In the genomic region with DNA sequence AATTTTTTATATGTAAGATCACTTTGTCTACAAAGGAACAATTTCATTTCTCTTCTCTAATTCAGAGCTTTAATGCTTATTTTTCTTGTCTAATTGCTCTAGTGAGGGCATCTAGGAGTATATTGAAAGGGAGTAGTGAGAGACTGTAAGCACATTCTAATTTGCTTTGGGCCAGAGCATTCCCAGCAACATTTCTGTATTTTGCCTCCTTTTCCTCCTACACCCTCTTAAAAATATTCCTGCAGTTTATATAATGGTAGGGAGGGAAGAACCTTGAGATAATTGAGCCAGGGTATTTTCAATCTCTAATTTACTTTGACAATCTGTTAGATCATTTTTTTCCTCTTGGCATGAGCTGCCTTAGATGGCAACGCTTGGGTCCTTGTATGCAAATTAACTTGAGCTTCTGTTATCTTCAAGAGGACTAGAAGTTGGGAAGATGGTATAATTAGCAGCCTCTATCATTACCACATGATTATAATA, we compare ENCODE assay signal across 35 mouse cellular contexts. TPM values are rescaled to one million over a fixed set of nuclear protein-coding genes. Genes with fewer than 3 reads are reported as not detected.
DNase-seq lines count a peak whose midpoint lies in the region; ATAC-seq and TF ChIP-seq lines count a peak whose summit lies in the region.
"Had no signal": no experiment of that assay in that cellular context is flagged by ENCODE, and none has a peak within 500 bp of the region (broad histone marks: within the 10 kb centered on the region; RNA-seq: fewer than 3 reads in every experiment).

No protein-coding gene starts in this region.

- H3K9me3 ChIP-seq in forebrain, postnatal 0 days (ENCODE audit: low read length), result no peaks in the 10 kb centered on the region
- no peaks in the 10 kb centered on the region for H3K9me3 ChIP-seq in forebrain, embryonic 15.5 days
- H3K9me3 ChIP-seq in intestine, embryonic 16.5 days (ENCODE audit: control insufficient read depth, low read length), result no peaks in the 10 kb centered on the region
- H3K9me3 ChIP-seq: embryonic facial prominence, embryonic 10.5 days; embryonic facial prominence, embryonic 13.5 days; forebrain, embryonic 13.5 days; G1E; heart, embryonic 12.5 days; heart, embryonic 15.5 days had no signal

- no peaks in the 10 kb centered on the region for H3K27me3 ChIP-seq in forebrain, postnatal 0 days (ENCODE audit: insufficient read depth, low read length)
- no peaks in the 10 kb centered on the region for H3K27me3 ChIP-seq in forebrain, embryonic 15.5 days
- no peaks in the 10 kb centered on the region for H3K27me3 ChIP-seq in intestine, embryonic 16.5 days (replicated peaks; ENCODE audit: control insufficient read depth, insufficient read depth, low read length)
- H3K27me3 ChIP-seq: CH12.LX; embryonic facial prominence, embryonic 13.5 days; forebrain, embryonic 13.5 days; heart, embryonic 12.5 days; heart, embryonic 15.5 days had no signal

- H3K4me1 ChIP-seq in forebrain, postnatal 0 days (ENCODE audit: insufficient read depth), result no peaks in the 10 kb centered on the region
- no peaks in the 10 kb centered on the region for H3K4me1 ChIP-seq in forebrain, embryonic 15.5 days
- no peaks in the 10 kb centered on the region for H3K4me1 ChIP-seq in intestine, embryonic 16.5 days (ENCODE audit: control insufficient read depth, insufficient read depth, low read length)
- H3K4me1 ChIP-seq: embryonic facial prominence, embryonic 10.5 days; embryonic facial prominence, embryonic 13.5 days; forebrain, embryonic 13.5 days; heart, embryonic 12.5 days; heart, embryonic 15.5 days had no signal

- no peak for TF ChIP-seq CTCF in forebrain, postnatal 0 days (IDR thresholded peaks at IDR 0.05; ENCODE audit: low read depth)
- no peak for TF ChIP-seq CTCF in brain, embryonic 14.5 days (IDR thresholded peaks at IDR 0.05; ENCODE audit: borderline replicate concordance, extremely low read depth, insufficient read depth, insufficient read length)

- H3K4me3 ChIP-seq in forebrain, postnatal 0 days (ENCODE audit: low read depth, low read length), result no peak overlapping the region
- no peak overlapping the region for H3K4me3 ChIP-seq in forebrain, embryonic 15.5 days
- H3K4me3 ChIP-seq in intestine, embryonic 16.5 days (ENCODE audit: low read length), result no peak overlapping the region
- H3K4me3 ChIP-seq: embryonic facial prominence, embryonic 10.5 days; embryonic facial prominence, embryonic 13.5 days; erythroblast, embryonic 14.5 days; forebrain, embryonic 13.5 days; gastrocnemius, adult 2 months; heart, embryonic 12.5 days; heart, embryonic 15.5 days had no signal

- 34% methylated on average over 1 of the region's 1 CpGs for WGBS in forebrain, postnatal 0 days
- 61% methylated on average over 1 of the region's 1 CpGs for WGBS in forebrain, embryonic 15.5 days
- WGBS in intestine, embryonic 16.5 days, result 58% methylated on average over 1 of the region's 1 CpGs

- H3K36me3 ChIP-seq in forebrain, postnatal 0 days (ENCODE audit: insufficient read depth), result no peaks in the 10 kb centered on the region
- no peaks in the 10 kb centered on the region for H3K36me3 ChIP-seq in forebrain, embryonic 15.5 days
- no peaks in the 10 kb centered on the region for H3K36me3 ChIP-seq in intestine, embryonic 16.5 days (ENCODE audit: control insufficient read depth, insufficient read depth, low read length)
- H3K36me3 ChIP-seq: embryonic facial prominence, embryonic 10.5 days; embryonic facial prominence, embryonic 13.5 days; G1E; heart, embryonic 12.5 days; heart, embryonic 15.5 days had no signal

- H3K4me2 ChIP-seq in forebrain, postnatal 0 days (ENCODE audit: low read depth), result no peak overlapping the region
- H3K4me2 ChIP-seq in forebrain, embryonic 15.5 days (replicated peaks), result no peak overlapping the region
- no peak overlapping the region for H3K4me2 ChIP-seq in intestine, embryonic 16.5 days (ENCODE audit: low read depth, low read length)
- H3K4me2 ChIP-seq: embryonic facial prominence, embryonic 13.5 days; forebrain, embryonic 13.5 days; heart, embryonic 12.5 days; heart, embryonic 15.5 days; hindbrain, embryonic 14.5 days had no signal

- no peak overlapping the region for H3K27ac ChIP-seq in forebrain, postnatal 0 days (ENCODE audit: low read depth, low read length)
- H3K27ac ChIP-seq in forebrain, embryonic 15.5 days (replicated peaks), result no peak overlapping the region
- no peak overlapping the region for H3K27ac ChIP-seq in intestine, embryonic 16.5 days (ENCODE audit: low read length)
- H3K27ac ChIP-seq: embryonic facial prominence, embryonic 10.5 days; embryonic facial prominence, embryonic 13.5 days; forebrain, embryonic 13.5 days; gastrocnemius, adult 2 months; heart, embryonic 15.5 days; hindbrain, embryonic 14.5 days; hindbrain, postnatal 0 days had no signal

- intact Hi-C loops in heart, postnatal 25 days (cut with DNase I), result no loop called here

- TF ChIP-seq POLR2A in brain, embryonic 14.5 days (IDR thresholded peaks at IDR 0.05; ENCODE audit: borderline replicate concordance, extremely low read depth, insufficient read depth, insufficient read length, poor library complexity, severe bottlenecking), result no peak

- no peak overlapping the region for H3K9ac ChIP-seq in forebrain, postnatal 0 days
- no peak overlapping the region for H3K9ac ChIP-seq in forebrain, embryonic 15.5 days (replicated peaks)
- H3K9ac ChIP-seq in intestine, embryonic 16.5 days (ENCODE audit: low read depth, low read length), result no peak overlapping the region
- H3K9ac ChIP-seq: embryonic facial prominence, embryonic 13.5 days; forebrain, embryonic 13.5 days; heart, embryonic 12.5 days; heart, embryonic 15.5 days; hindbrain, embryonic 14.5 days had no signal

- DNase-seq in forebrain, postnatal 0 days, result peak; percentile 37
- peak; percentile 9 for DNase-seq in heart, adult 11 months
- DNase-seq in heart, postnatal 25 days (ENCODE audit: low spot score), result no peak
- DNase-seq in brain, embryonic 14.5 days (ENCODE audit: low read depth), result peak; percentile 7
- DNase-seq: adrenal gland, postnatal 10 days; adrenal gland, postnatal 36 days; B cell, adult 2 months; cerebellum, adult 11-12 months; cerebellum, adult 8-10 months; cerebellum, postnatal 10 days; cerebellum, postnatal 36 days; embryo, embryonic 11 days; gastrocnemius, adult 2 months; gastrocnemius, postnatal 14 days; heart, adult 18-20 months; heart, postnatal 10 days; heart, postnatal 4 days; kidney, adult 2 months had no signal

- ATAC-seq in forebrain, postnatal 0 days, result peak; percentile 56; the same call in 1 of the 2 replicates
- ATAC-seq in forebrain, embryonic 15.5 days (replicated peaks), result no peak
- ATAC-seq in intestine, embryonic 16.5 days, result no peak
- ATAC-seq: forebrain, embryonic 13.5 days; hindbrain, postnatal 0 days; inflammation-experienced regulatory T-cells, adult 6 months; intestine, postnatal 0 days; Patski had no signal

RNA-seq across cellular contexts. Expression of gene Creb3l2, which starts 42.7 kb away (rescaled TPM):
- total RNA-seq in forebrain, postnatal 0 days (2014; rRNA removed), result 3.2 and 5.0 TPM in 2 replicates
- 1.3 and 2.0 TPM in 2 replicates for polyA plus RNA-seq in forebrain, postnatal 0 days (2015; fragmentation: Nextera tagmentation; extraction: Ambion mirVana)
- polyA plus RNA-seq in forebrain, embryonic 15.5 days (2015; fragmentation: Nextera tagmentation; extraction: Ambion mirVana), result 2.7 and 2.9 TPM in 2 replicates
- total RNA-seq in heart, postnatal 25 days (2021), result 10 to 100 TPM; 23.9 to 28.5 TPM
- polyA plus RNA-seq in brain, embryonic 14.5 days (2012; rRNA removed), result 3.5 and 6.4 TPM in 2 replicates
- polyA plus RNA-seq in intestine, embryonic 16.5 days (2015; fragmentation: Nextera tagmentation; extraction: Ambion mirVana), result 13.4 and 13.9 TPM in 2 replicates
- polyA plus RNA-seq: G1E had no signal

RNA-seq across cellular contexts. Expression of gene Akr1d1, which starts 45.3 kb away (rescaled TPM):
- not detected in 2 replicates for total RNA-seq in forebrain, postnatal 0 days (2014; rRNA removed)
- polyA plus RNA-seq in forebrain, postnatal 0 days (2015; fragmentation: Nextera tagmentation; extraction: Ambion mirVana), result not detected in 2 replicates
- polyA plus RNA-seq in forebrain, embryonic 15.5 days (2015; fragmentation: Nextera tagmentation; extraction: Ambion mirVana), result not detected in 2 replicates
- not detected for total RNA-seq in heart, postnatal 25 days (2021)
- polyA plus RNA-seq in brain, embryonic 14.5 days (2012; rRNA removed), result not detected in 2 replicates
- 0.45 and 0.54 TPM in 2 replicates for polyA plus RNA-seq in intestine, embryonic 16.5 days (2015; fragmentation: Nextera tagmentation; extraction: Ambion mirVana)
- total RNA-seq: CH12.LX; G1E; gastrocnemius, adult 2 months; gastrocnemius, postnatal 14 days; heart, adult 18-20 months; heart, postnatal 10 days; heart, postnatal 4 days; hindbrain, postnatal 0 days had no signal
- polyA plus RNA-seq: cortical plate, adult 2 months; embryonic facial prominence, embryonic 10.5 days; embryonic facial prominence, embryonic 13.5 days; erythroblast, embryonic 14.5 days; forebrain, embryonic 13.5 days; G1E; heart, embryonic 12.5 days; heart, embryonic 15.5 days; hindbrain, embryonic 11.5 days; hindbrain, embryonic 14.5 days; hindbrain, postnatal 0 days; inflammation-experienced regulatory T-cells, adult 6 months; Patski had no signal
